Mouse (Mus musculus) heart, embryonic 16.5 days (tissue): ENCODE results near the gene Tmem203. TPM values are rescaled to one million over a fixed set of nuclear protein-coding genes. Genes with fewer than 3 reads are reported as not detected.

Experiments
- ATAC-seq: fragments of 200-750 bp; cut with Nextera tagmentation; replicated peaks from 2 replicates; pipeline ENCODE4 v1.8.0; 2017; ENCODE audit warnings: moderate number of reproducible peaks; ENCODE audit not compliant: insufficient read depth, low FRiP score; ENCODE audit errors: extremely low read depth
- H3K27ac ChIP-seq: fragments of 300-500 bp; sonication (generic); 2 replicates; pipeline ENCODE4 v1.5.1; 2014; ENCODE audit warnings: mild to moderate bottlenecking, low read length, control low read depth, moderate library complexity
- H3K27me3 ChIP-seq: fragments of 300-500 bp; sonication (generic); 2 replicates; pipeline ENCODE4 v1.6.1; 2014; ENCODE audit warnings: low read length, mixed read lengths; ENCODE audit not compliant: control insufficient read depth, insufficient read depth
- H3K36me3 ChIP-seq: fragments of 300-500 bp; sonication (generic); 2 replicates; pipeline ENCODE4 v1.6.1; 2014; ENCODE audit not compliant: control insufficient read depth, insufficient read depth
- H3K4me1 ChIP-seq: fragments of 300-500 bp; sonication (generic); 2 replicates; pipeline ENCODE4 v1.6.1; 2014; ENCODE audit warnings: low read length, mixed read lengths; ENCODE audit not compliant: control insufficient read depth, insufficient read depth
- H3K4me2 ChIP-seq: fragments of 300-500 bp; sonication (generic); 2 replicates; pipeline ENCODE4 v1.6.1; 2014; ENCODE audit warnings: low read depth, mild to moderate bottlenecking, control low read depth, low read length
- H3K4me3 ChIP-seq: fragments of 300-500 bp; sonication (generic); 2 replicates; pipeline ENCODE4 v1.5.1; 2014; ENCODE audit warnings: mild to moderate bottlenecking, control low read depth, low read length
- H3K9ac ChIP-seq: fragments of 300-500 bp; sonication (generic); 2 replicates; pipeline ENCODE4 v1.6.1; 2014; ENCODE audit warnings: low read length, control low read depth
- H3K9me3 ChIP-seq: fragments of 300-500 bp; sonication (generic); replicated peaks from 2 replicates; pipeline ENCODE4 v1.6.1; 2016; ENCODE audit warnings: low read length; ENCODE audit not compliant: control insufficient read depth
- WGBS: fragments of 180-500 bp; shearing (Covaris S2); extraction: QIAGEN DNeasy Blood & Tissue Kit; methylation state at CpG from one replicate; pipeline ENCODE4 v1.1.7; 2014; 5-methylcytosine and 5-hydroxymethylcytosine counted together
- polyA plus RNA-seq: library from polyadenylated mRNA; unstranded; fragments of >200 nt; fragmentation: Nextera tagmentation; extraction: Ambion mirVana; gene quantifications from 2 replicates; pipeline ENCODE4 v1.2.1, GENCODE M21; 2015

The Tmem203 gene
- polyA plus RNA-seq, 1 experiment from 2014 or later: 15.1 TPM

- Histone ChIP-seq H3K4me1 (0 out of 2 replicates have a peak, but pooled peaks cover 3% of the 10 kb centered on the region), H3K9me3 (no peaks in the 10 kb centered on the region), H3K36me3 (no peaks in the 10 kb centered on the region), H3K4me3 (no peak overlapping the region), H3K9ac (no peak overlapping the region), H3K4me2 (no peak overlapping the region), H3K27me3 (peaks cover 49% of the 10 kb centered on the region), H3K27ac (no peak overlapping the region)
- 69% methylated on average over 7 of the region's 7 CpGs for WGBS
- no peak for ATAC-seq
Measured at GRCm38 (mm10) chr2:25303931-25304656, 48.9 kb downstream of the Tmem203 start.

GRCm38 (mm10) chr2:25304657-25305541 is 49.7 kb downstream of the Tmem203 start:
- Histone ChIP-seq H3K4me1 (0 out of 2 replicates have a peak, but pooled peaks cover 3% of the 10 kb centered on the region), H3K27ac (no peak overlapping the region), H3K27me3 (peaks cover 49% of the 10 kb centered on the region), H3K36me3 (no peaks in the 10 kb centered on the region), H3K9ac (peak overlapping the region; percentile 35; the same call in 1 of the 2 replicates), H3K4me3 (peak overlapping the region; percentile 51), H3K9me3 (no peaks in the 10 kb centered on the region), H3K4me2 (peak overlapping the region; percentile 80)
- WGBS: 3% methylated on average over 43 of the region's 45 CpGs
- ATAC-seq: no peak

Other genes starting within 250 kb of the Tmem203 start
- gene Nsmf, start 201.1 kb upstream of the Tmem203 start, polyA plus RNA-seq: 59.3 and 62.9 TPM in 2 replicates
- gene Entpd8, start 175.1 kb upstream of the Tmem203 start, polyA plus RNA-seq: 0.30 TPM in 1 of 2 replicates, not detected in the other
- gene Noxa1, start 160.3 kb upstream of the Tmem203 start, polyA plus RNA-seq: 0.19 TPM in 1 of 2 replicates, not detected in the other
- 16.2 and 18.1 TPM in 2 replicates for gene Nrarp, start 74.7 kb upstream of the Tmem203 start, polyA plus RNA-seq
- 8.5 and 10.0 TPM in 2 replicates for gene Tor4a, start 58.6 kb upstream of the Tmem203 start, polyA plus RNA-seq
- 79.1 and 81.9 TPM in 2 replicates for gene Nelfb, start 44.0 kb upstream of the Tmem203 start, polyA plus RNA-seq
- not detected in 2 replicates for gene Stpg3, start 40.8 kb upstream of the Tmem203 start, polyA plus RNA-seq
- 1.1 TPM in 1 of 2 replicates, not detected in the other for gene Fam166a, start 36.7 kb upstream of the Tmem203 start, polyA plus RNA-seq
- 474 and 482 TPM in 2 replicates for gene Tubb4b, start 30.7 kb upstream of the Tmem203 start, polyA plus RNA-seq
- not detected in 2 replicates for gene Slc34a3, start 21.1 kb upstream of the Tmem203 start, polyA plus RNA-seq
- not detected in 2 replicates for gene Rnf224, start 18.7 kb upstream of the Tmem203 start, polyA plus RNA-seq
- gene Rnf208, start 13.2 kb upstream of the Tmem203 start, polyA plus RNA-seq: 3.7 and 5.2 TPM in 2 replicates
- gene Cysrt1, start 13.0 kb upstream of the Tmem203 start, polyA plus RNA-seq: 0.17 TPM in 1 of 2 replicates, not detected in the other
- gene AL732309.1, start 8.6 kb upstream of the Tmem203 start, polyA plus RNA-seq: 2.2 and 3.1 TPM in 2 replicates
- gene Tprn, start 7.2 kb downstream of the Tmem203 start, polyA plus RNA-seq: 4.3 and 5.9 TPM in 2 replicates
- 154 and 157 TPM in 2 replicates for gene Ssna1, start 17.0 kb downstream of the Tmem203 start, polyA plus RNA-seq
- gene Anapc2, start 17.0 kb downstream of the Tmem203 start, polyA plus RNA-seq: 80.5 and 86.6 TPM in 2 replicates
- gene Tmem210, start 32.7 kb downstream of the Tmem203 start, polyA plus RNA-seq: not detected in 2 replicates
- 0.89 and 1.2 TPM in 2 replicates for gene Lrrc26, start 34.5 kb downstream of the Tmem203 start, polyA plus RNA-seq
- 0.14 TPM in 1 of 2 replicates, not detected in the other for gene Grin1, start 63.7 kb downstream of the Tmem203 start, polyA plus RNA-seq
- gene Man1b1, start 76.9 kb downstream of the Tmem203 start, polyA plus RNA-seq: 24.7 and 28.4 TPM in 2 replicates
- 10.3 and 10.6 TPM in 2 replicates for gene Dpp7, start 100.9 kb downstream of the Tmem203 start, polyA plus RNA-seq
- gene Uap1l1, start 110.2 kb downstream of the Tmem203 start, polyA plus RNA-seq: 18.8 and 19.3 TPM in 2 replicates
- gene Sapcd2, start 116.9 kb downstream of the Tmem203 start, polyA plus RNA-seq: 21.1 and 22.5 TPM in 2 replicates
- gene Entpd2, start 140.4 kb downstream of the Tmem203 start, polyA plus RNA-seq: 3.4 and 4.0 TPM in 2 replicates
- 30.8 TPM in 2 replicates for gene Npdc1, start 143.9 kb downstream of the Tmem203 start, polyA plus RNA-seq
- gene Fut7, start 167.8 kb downstream of the Tmem203 start, polyA plus RNA-seq: 0.35 and 0.46 TPM in 2 replicates
- gene Abca2, start 173.3 kb downstream of the Tmem203 start, polyA plus RNA-seq: 5.4 and 5.8 TPM in 2 replicates
- gene Clic3, start 201.4 kb downstream of the Tmem203 start, polyA plus RNA-seq: 8.0 and 17.9 TPM in 2 replicates
- gene Paxx, start 205.7 kb downstream of the Tmem203 start, polyA plus RNA-seq: 37.6 and 40.4 TPM in 2 replicates
- gene Ptgds, start 214.6 kb downstream of the Tmem203 start, polyA plus RNA-seq: 192 and 202 TPM in 2 replicates
- gene Lcn12, start 238.5 kb downstream of the Tmem203 start, polyA plus RNA-seq: not detected in 2 replicates
- gene Fbxw5, start 245.3 kb downstream of the Tmem203 start, polyA plus RNA-seq: 92.1 and 97.8 TPM in 2 replicates
- 3.9 and 4.3 TPM in 2 replicates for gene C8g, start 246.3 kb downstream of the Tmem203 start, polyA plus RNA-seq